Mouse (Mus musculus) heart, embryonic 16.5 days (tissue): ENCODE data around the gene Tha1. TPM values are rescaled to one million over a fixed set of nuclear protein-coding genes. Genes with fewer than 3 reads are reported as not detected.

Experiments
- ATAC-seq: fragments of 200-750 bp; cut with Nextera tagmentation; replicated peaks from 2 replicates; pipeline ENCODE4 v1.8.0; 2017; ENCODE audit warnings: moderate number of reproducible peaks; ENCODE audit not compliant: insufficient read depth, low FRiP score; ENCODE audit errors: extremely low read depth
- H3K27ac ChIP-seq: fragments of 300-500 bp; sonication (generic); 2 replicates; pipeline ENCODE4 v1.5.1; 2014; ENCODE audit warnings: mild to moderate bottlenecking, low read length, control low read depth, moderate library complexity
- H3K27me3 ChIP-seq: fragments of 300-500 bp; sonication (generic); 2 replicates; pipeline ENCODE4 v1.6.1; 2014; ENCODE audit warnings: low read length, mixed read lengths; ENCODE audit not compliant: control insufficient read depth, insufficient read depth
- H3K36me3 ChIP-seq: fragments of 300-500 bp; sonication (generic); 2 replicates; pipeline ENCODE4 v1.6.1; 2014; ENCODE audit not compliant: control insufficient read depth, insufficient read depth
- H3K4me1 ChIP-seq: fragments of 300-500 bp; sonication (generic); 2 replicates; pipeline ENCODE4 v1.6.1; 2014; ENCODE audit warnings: low read length, mixed read lengths; ENCODE audit not compliant: control insufficient read depth, insufficient read depth
- H3K4me2 ChIP-seq: fragments of 300-500 bp; sonication (generic); 2 replicates; pipeline ENCODE4 v1.6.1; 2014; ENCODE audit warnings: low read depth, mild to moderate bottlenecking, control low read depth, low read length
- H3K4me3 ChIP-seq: fragments of 300-500 bp; sonication (generic); 2 replicates; pipeline ENCODE4 v1.5.1; 2014; ENCODE audit warnings: mild to moderate bottlenecking, control low read depth, low read length
- H3K9ac ChIP-seq: fragments of 300-500 bp; sonication (generic); 2 replicates; pipeline ENCODE4 v1.6.1; 2014; ENCODE audit warnings: low read length, control low read depth
- H3K9me3 ChIP-seq: fragments of 300-500 bp; sonication (generic); replicated peaks from 2 replicates; pipeline ENCODE4 v1.6.1; 2016; ENCODE audit warnings: low read length; ENCODE audit not compliant: control insufficient read depth
- WGBS: fragments of 180-500 bp; shearing (Covaris S2); extraction: QIAGEN DNeasy Blood & Tissue Kit; methylation state at CpG from one replicate; pipeline ENCODE4 v1.1.7; 2014; 5-methylcytosine and 5-hydroxymethylcytosine counted together
- polyA plus RNA-seq: library from polyadenylated mRNA; unstranded; fragments of >200 nt; fragmentation: Nextera tagmentation; extraction: Ambion mirVana; gene quantifications from 2 replicates; pipeline ENCODE4 v1.2.1, GENCODE M21; 2015

The Tha1 gene
- polyA plus RNA-seq, 1 experiment from 2014 or later: 7.4 TPM

GRCm38 (mm10) chr11:117820173-117820572 lies 53.1 kb downstream of the Tha1 start:
- Histone ChIP-seq H3K27ac (peak overlapping the region; percentile 94), H3K36me3 (peaks cover 48% of the 10 kb centered on the region)
- WGBS: 90% methylated on average over 7 of the region's 7 CpGs

GRCm38 (mm10) chr11:117819095-117819494 lies 54.2 kb downstream of the Tha1 start:
- peak overlapping the region; percentile 43 for H3K4me2 ChIP-seq
- no peak overlapping the region for H3K4me3 ChIP-seq
- no peaks in the 10 kb centered on the region for H3K27me3 ChIP-seq
- peak overlapping the region; percentile 48 for H3K9ac ChIP-seq
- peaks cover 53% of the 10 kb centered on the region for H3K4me1 ChIP-seq
- peaks cover 54% of the 10 kb centered on the region for H3K36me3 ChIP-seq
- ATAC-seq: peak; percentile 79
- H3K9me3 ChIP-seq: no peaks in the 10 kb centered on the region
- H3K27ac ChIP-seq: peak overlapping the region; percentile 94
- 50% methylated on average over 8 of the region's 8 CpGs for WGBS

More at GRCm38 (mm10) chr11:117820173-117820572, 53.1 kb downstream of the Tha1 start:
- no peaks in the 10 kb centered on the region for H3K27me3 ChIP-seq
- H3K4me2 ChIP-seq: no peak overlapping the region
- no peak for ATAC-seq
- H3K4me1 ChIP-seq: peaks cover 50% of the 10 kb centered on the region
- no peaks in the 10 kb centered on the region for H3K9me3 ChIP-seq
- peak overlapping the region; percentile 33; the same call in 1 of the 2 replicates for H3K9ac ChIP-seq
- H3K4me3 ChIP-seq: no peak overlapping the region

Other genes starting within 250 kb of the Tha1 start
- gene Tnrc6c, start 219.2 kb downstream of the Tha1 start, polyA plus RNA-seq: 6.1 and 6.5 TPM in 2 replicates
- 4.1 and 6.0 TPM in 2 replicates for gene Tmc8, start 91.4 kb downstream of the Tha1 start, polyA plus RNA-seq
- 28.4 and 30.8 TPM in 2 replicates for gene Tmc6, start 91.3 kb downstream of the Tha1 start, polyA plus RNA-seq
- 0.32 and 0.39 TPM in 2 replicates for gene 6030468B19Rik, start 75.8 kb downstream of the Tha1 start, polyA plus RNA-seq
- 0.92 and 2.4 TPM in 2 replicates for gene Gm20708, start 63.8 kb downstream of the Tha1 start, polyA plus RNA-seq
- gene Syngr2, start 63.8 kb downstream of the Tha1 start, polyA plus RNA-seq: 111 and 133 TPM in 2 replicates
- 17.5 and 20.8 TPM in 2 replicates for gene Afmid, start 47.6 kb downstream of the Tha1 start, polyA plus RNA-seq
- gene Tk1, start 47.4 kb downstream of the Tha1 start, polyA plus RNA-seq: 108 and 114 TPM in 2 replicates
- 228 and 244 TPM in 2 replicates for gene Birc5, start 24.2 kb downstream of the Tha1 start, polyA plus RNA-seq
- not detected in 2 replicates for gene Tmem235, start 12.7 kb downstream of the Tha1 start, polyA plus RNA-seq
- gene Socs3, start 96.6 kb upstream of the Tha1 start, polyA plus RNA-seq: 7.2 and 8.2 TPM in 2 replicates
- 26.9 and 28.9 TPM in 2 replicates for gene Pgs1, start 112.8 kb upstream of the Tha1 start, polyA plus RNA-seq